Comparison of ENCODE assay signal across 14 mouse cellular contexts in the genomic region with DNA sequence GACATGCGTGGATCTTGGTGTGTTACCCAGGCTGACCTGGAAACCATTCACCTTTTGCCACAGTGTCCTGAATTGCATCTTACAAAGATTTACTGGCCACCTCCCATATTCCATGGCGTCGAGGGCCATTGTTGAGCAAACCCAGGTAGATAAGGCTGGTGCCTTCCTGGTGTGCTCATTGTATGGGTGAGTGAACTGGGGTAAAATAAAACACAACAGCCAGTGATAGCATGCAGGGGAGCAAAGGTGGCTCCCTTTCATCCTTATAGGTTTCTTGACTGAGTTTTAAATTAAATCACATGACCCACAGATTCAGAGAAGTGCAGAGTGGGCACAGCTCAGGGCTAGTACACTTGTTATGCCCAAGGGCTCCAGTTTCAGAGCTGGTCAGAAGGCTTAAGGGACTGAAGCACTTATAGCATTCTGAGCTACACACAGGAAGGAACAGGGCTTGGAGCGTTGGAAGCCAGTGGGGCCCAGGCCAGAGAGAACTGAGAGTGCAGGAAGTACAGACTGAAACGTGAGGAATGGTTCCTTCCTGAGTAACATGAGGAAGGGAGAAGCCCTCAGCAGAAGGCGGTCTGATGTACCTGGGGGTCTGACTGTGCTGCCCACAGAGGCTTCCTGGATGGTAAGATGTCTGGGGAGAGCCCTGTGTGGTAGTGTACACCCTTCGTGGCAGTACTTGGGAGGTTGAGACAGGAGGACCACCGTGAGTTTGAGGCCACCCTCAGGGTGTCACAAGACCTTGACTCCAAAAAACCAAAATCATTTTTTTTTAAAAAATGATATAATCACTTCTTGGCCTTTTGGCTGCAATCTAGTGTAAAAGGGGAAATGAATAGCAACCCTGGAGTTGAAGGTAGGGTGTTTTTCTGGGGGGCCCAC. TPM values are rescaled to one million over a fixed set of nuclear protein-coding genes. Genes with fewer than 3 reads are reported as not detected.
A peak's percentile ranks its signal among the peaks of the same experiment; 100 is the strongest.
DNase-seq lines count a peak whose midpoint lies in the region; ATAC-seq and TF ChIP-seq lines count a peak whose summit lies in the region.
"Had no signal": no experiment of that assay in that cellular context is flagged by ENCODE, and none has a peak within 500 bp of the region (broad histone marks: within the 10 kb centered on the region; RNA-seq: fewer than 3 reads in every experiment).

No protein-coding gene starts in this region.

- no peak for TF ChIP-seq POLR2A in lung, adult 2 months (IDR thresholded peaks at IDR 0.05; ENCODE audit: borderline replicate concordance, extremely low read depth, low read depth, low read length)

- ATAC-seq in heart, embryonic 15.5 days (replicated peaks; ENCODE audit: insufficient number of reproducible peaks, insufficient read depth, low FRiP score, low read depth) = no peak
- ATAC-seq in heart, embryonic 11.5 days (replicated peaks; ENCODE audit: insufficient number of reproducible peaks, low FRiP score, low TSS enrichment) = no peak
- peak; percentile 43; the same call in 1 of the 2 replicates for ATAC-seq in lung, embryonic 16.5 days (ENCODE audit: low read depth)
- no peak for ATAC-seq in embryonic facial prominence, embryonic 15.5 days (ENCODE audit: insufficient number of reproducible peaks, low FRiP score, low TSS enrichment, low read depth)
- ATAC-seq in neural tube, embryonic 15.5 days (ENCODE audit: low FRiP score) = no peak

- H3K36me3 ChIP-seq in heart, embryonic 15.5 days = no peaks in the 10 kb centered on the region
- H3K36me3 ChIP-seq in heart, embryonic 11.5 days (ENCODE audit: control insufficient read depth, insufficient read depth, low read length) = no peaks in the 10 kb centered on the region
- no peaks in the 10 kb centered on the region for H3K36me3 ChIP-seq in lung, embryonic 16.5 days (ENCODE audit: control insufficient read depth, insufficient read depth, low read length)
- H3K36me3 ChIP-seq in embryonic facial prominence, embryonic 15.5 days = no peaks in the 10 kb centered on the region
- H3K36me3 ChIP-seq in neural tube, embryonic 15.5 days = no peaks in the 10 kb centered on the region
- H3K36me3 ChIP-seq: forebrain, embryonic 12.5 days; limb, embryonic 15.5 days; lung, embryonic 15.5 days had no signal

- DNase-seq in lung, adult 2 months = no peak
- DNase-seq in adrenal gland, postnatal 10 days = no peak
- no peak for DNase-seq in layer of hippocampus, postnatal 25 days (ENCODE audit: extremely low spot score in 1 of 2, low spot score in 1 of 2)
- DNase-seq: cerebellum, postnatal 36 days; thymus, adult 18-20 months had no signal

- no peak overlapping the region for H3K9ac ChIP-seq in heart, embryonic 15.5 days
- H3K9ac ChIP-seq in heart, embryonic 11.5 days (ENCODE audit: low read depth, low read length) = no peak overlapping the region
- H3K9ac ChIP-seq in lung, embryonic 16.5 days (ENCODE audit: low read length) = 0 out of 2 replicates have a peak overlapping the region, but pooled peaks have one; percentile 12
- H3K9ac ChIP-seq in embryonic facial prominence, embryonic 15.5 days = no peak overlapping the region
- H3K9ac ChIP-seq in neural tube, embryonic 15.5 days (replicated peaks) = no peak overlapping the region
- H3K9ac ChIP-seq: forebrain, embryonic 12.5 days; limb, embryonic 15.5 days; lung, embryonic 15.5 days had no signal

- H3K9me3 ChIP-seq in heart, embryonic 15.5 days (replicated peaks) = no peaks in the 10 kb centered on the region
- no peaks in the 10 kb centered on the region for H3K9me3 ChIP-seq in heart, embryonic 11.5 days (replicated peaks; ENCODE audit: control insufficient read depth, low read length)
- no peaks in the 10 kb centered on the region for H3K9me3 ChIP-seq in lung, embryonic 16.5 days (ENCODE audit: control insufficient read depth, low read length)
- H3K9me3 ChIP-seq in embryonic facial prominence, embryonic 15.5 days (replicated peaks) = no peaks in the 10 kb centered on the region
- H3K9me3 ChIP-seq in neural tube, embryonic 15.5 days (replicated peaks) = no peaks in the 10 kb centered on the region
- H3K9me3 ChIP-seq: forebrain, embryonic 12.5 days; limb, embryonic 15.5 days; lung, embryonic 15.5 days; megakaryocyte, embryonic 14.5 days had no signal

- no peaks in the 10 kb centered on the region for H3K27me3 ChIP-seq in heart, embryonic 15.5 days
- H3K27me3 ChIP-seq in heart, embryonic 11.5 days (ENCODE audit: control insufficient read depth, insufficient read depth, low read length) = peaks cover 3% of the 10 kb centered on the region
- no peaks in the 10 kb centered on the region for H3K27me3 ChIP-seq in lung, embryonic 16.5 days (ENCODE audit: control insufficient read depth, insufficient read depth, low read depth, low read length)
- no peaks in the 10 kb centered on the region for H3K27me3 ChIP-seq in embryonic facial prominence, embryonic 15.5 days
- H3K27me3 ChIP-seq in neural tube, embryonic 15.5 days (replicated peaks) = no peaks in the 10 kb centered on the region
- H3K27me3 ChIP-seq: forebrain, embryonic 12.5 days; limb, embryonic 15.5 days; lung, embryonic 15.5 days had no signal

- H3K4me3 ChIP-seq in heart, embryonic 15.5 days = no peak overlapping the region
- no peak overlapping the region for H3K4me3 ChIP-seq in heart, embryonic 11.5 days (ENCODE audit: low read depth, low read length)
- no peak overlapping the region for H3K4me3 ChIP-seq in lung, embryonic 16.5 days (ENCODE audit: low read length)
- H3K4me3 ChIP-seq in lung, adult 2 months (replicated peaks; ENCODE audit: extremely low read depth, low read depth, low read length) = no peak overlapping the region
- no peak overlapping the region for H3K4me3 ChIP-seq in embryonic facial prominence, embryonic 15.5 days (replicated peaks)
- H3K4me3 ChIP-seq in neural tube, embryonic 15.5 days (replicated peaks) = no peak overlapping the region
- H3K4me3 ChIP-seq: forebrain, embryonic 12.5 days; limb, embryonic 15.5 days; lung, embryonic 15.5 days; megakaryocyte, embryonic 14.5 days had no signal

- H3K4me1 ChIP-seq in heart, embryonic 15.5 days (replicated peaks) = peaks cover 22% of the 10 kb centered on the region
- peaks cover 8% of the 10 kb centered on the region for H3K4me1 ChIP-seq in heart, embryonic 11.5 days (ENCODE audit: control insufficient read depth, insufficient read depth, low read length)
- H3K4me1 ChIP-seq in lung, embryonic 16.5 days (replicated peaks; ENCODE audit: control insufficient read depth, insufficient read depth, low read length) = peaks cover 15% of the 10 kb centered on the region
- H3K4me1 ChIP-seq in lung, adult 2 months (ENCODE audit: control insufficient read depth, insufficient read depth, low read length) = no peaks in the 10 kb centered on the region
- H3K4me1 ChIP-seq in embryonic facial prominence, embryonic 15.5 days = peaks cover 18% of the 10 kb centered on the region
- peaks cover 13% of the 10 kb centered on the region for H3K4me1 ChIP-seq in neural tube, embryonic 15.5 days

- H3K4me2 ChIP-seq in heart, embryonic 15.5 days = no peak overlapping the region
- no peak overlapping the region for H3K4me2 ChIP-seq in heart, embryonic 11.5 days
- H3K4me2 ChIP-seq in lung, embryonic 16.5 days (ENCODE audit: low read depth, low read length) = no peak overlapping the region
- H3K4me2 ChIP-seq in embryonic facial prominence, embryonic 15.5 days (replicated peaks) = no peak overlapping the region
- H3K4me2 ChIP-seq in neural tube, embryonic 15.5 days = no peak overlapping the region
- H3K4me2 ChIP-seq: forebrain, embryonic 12.5 days; limb, embryonic 15.5 days; lung, embryonic 15.5 days had no signal

- 56% methylated on average over 8 of the region's 8 CpGs for WGBS in heart, embryonic 15.5 days
- WGBS in heart, embryonic 11.5 days (ENCODE audit: insufficient replicate concordance) = 63% methylated on average over 8 of the region's 8 CpGs
- WGBS in lung, embryonic 16.5 days = 59% methylated on average over 8 of the region's 8 CpGs
- WGBS in lung, adult 2 months = 60% methylated on average over 8 of the region's 8 CpGs
- 62% methylated on average over 8 of the region's 8 CpGs for WGBS in embryonic facial prominence, embryonic 15.5 days
- WGBS in neural tube, embryonic 15.5 days = 79% methylated on average over 8 of the region's 8 CpGs

- no peak for TF ChIP-seq CTCF in lung, adult 2 months (IDR thresholded peaks at IDR 0.05; ENCODE audit: insufficient read depth, low read length)

- H3K27ac ChIP-seq in heart, embryonic 15.5 days = peak overlapping the region; percentile 78
- H3K27ac ChIP-seq in heart, embryonic 11.5 days (ENCODE audit: low read depth, low read length) = no peak overlapping the region
- H3K27ac ChIP-seq in lung, embryonic 16.5 days (ENCODE audit: low read length) = no peak overlapping the region
- peak overlapping the region; percentile 74 for H3K27ac ChIP-seq in embryonic facial prominence, embryonic 15.5 days (replicated peaks)
- H3K27ac ChIP-seq in neural tube, embryonic 15.5 days (replicated peaks) = 0 out of 2 replicates have a peak overlapping the region, but pooled peaks have one; percentile 67
- H3K27ac ChIP-seq: forebrain, embryonic 12.5 days; limb, embryonic 15.5 days; lung, embryonic 15.5 days had no signal

RNA-seq across cellular contexts. Expression of gene Sema4b, which starts 14.3 kb away (rescaled TPM):
- 12.4 and 14.0 TPM in 2 replicates for polyA plus RNA-seq in heart, embryonic 15.5 days (2015; fragmentation: Nextera tagmentation; extraction: Ambion mirVana)
- 5.9 and 8.5 TPM in 2 replicates for polyA plus RNA-seq in heart, embryonic 11.5 days (2014; fragmentation: Nextera tagmentation; extraction: Ambion mirVana)
- 15.8 and 16.3 TPM in 2 replicates for polyA plus RNA-seq in lung, embryonic 16.5 days (2015; fragmentation: Nextera tagmentation; extraction: Ambion mirVana)
- 14.7 and 19.0 TPM in 2 replicates for polyA plus RNA-seq in lung, adult 2 months (2012; rRNA removed)
- polyA plus RNA-seq in embryonic facial prominence, embryonic 15.5 days (2015; fragmentation: Nextera tagmentation; extraction: Ambion mirVana) = 23.0 and 25.2 TPM in 2 replicates
- polyA plus RNA-seq in neural tube, embryonic 15.5 days (2015; fragmentation: Nextera tagmentation; extraction: Ambion mirVana) = 22.7 and 25.8 TPM in 2 replicates
- total RNA-seq in adrenal gland, postnatal 10 days (2021) = 10 to 100 TPM; 39.0 to 44.3 TPM
- 10 to 100 TPM; 23.0 to 23.2 TPM for total RNA-seq in layer of hippocampus, postnatal 25 days (2021)

RNA-seq across cellular contexts. Expression of gene Idh2, which starts 57.1 kb away (rescaled TPM):
- polyA plus RNA-seq in heart, embryonic 15.5 days (2015; fragmentation: Nextera tagmentation; extraction: Ambion mirVana) = 2,234 and 2,284 TPM in 2 replicates
- polyA plus RNA-seq in heart, embryonic 11.5 days (2014; fragmentation: Nextera tagmentation; extraction: Ambion mirVana) = 1,200 and 1,395 TPM in 2 replicates
- 671 and 680 TPM in 2 replicates for polyA plus RNA-seq in lung, embryonic 16.5 days (2015; fragmentation: Nextera tagmentation; extraction: Ambion mirVana)
- 144 and 162 TPM in 2 replicates for polyA plus RNA-seq in lung, adult 2 months (2012; rRNA removed)
- 546 and 574 TPM in 2 replicates for polyA plus RNA-seq in embryonic facial prominence, embryonic 15.5 days (2015; fragmentation: Nextera tagmentation; extraction: Ambion mirVana)
- polyA plus RNA-seq in neural tube, embryonic 15.5 days (2015; fragmentation: Nextera tagmentation; extraction: Ambion mirVana) = 200 and 267 TPM in 2 replicates
- total RNA-seq in adrenal gland, postnatal 10 days (2021) = 100 to 1,000 TPM; 386 to 496 TPM
- total RNA-seq in layer of hippocampus, postnatal 25 days (2021) = 10 to 100 TPM; 62.2 to 67.0 TPM

Comparison
In these comparisons a context has a peak if more than half of its experiments do, and no peak if none do; other contexts are left out.
1. H3K27ac ChIP-seq: peak in heart, embryonic 15.5 days (single experiment), embryonic facial prominence, embryonic 15.5 days (single experiment) and neural tube, embryonic 15.5 days (single experiment); none in heart, embryonic 11.5 days (single experiment) and lung, embryonic 16.5 days (single experiment).